ENCODE assay signal across 8 mouse cellular contexts in genomic region chr13:98353709-98354089, GRCm38 (mm10). TPM values are rescaled to one million over a fixed set of nuclear protein-coding genes. Genes with fewer than 3 reads are reported as not detected.
DNase-seq lines count a peak whose midpoint lies in the region; ATAC-seq and TF ChIP-seq lines count a peak whose summit lies in the region.
"Had no signal": no experiment of that assay in that cellular context is flagged by ENCODE, and none has a peak within 500 bp of the region (broad histone marks: within the 10 kb centered on the region; RNA-seq: fewer than 3 reads in every experiment).

No protein-coding gene starts in this region.

- no peak overlapping the region for H3K27ac ChIP-seq in neural tube, embryonic 11.5 days (ENCODE audit: low read depth, low read length)
- H3K27ac ChIP-seq in forebrain, embryonic 16.5 days (ENCODE audit: low read length): no peak overlapping the region
- no peak overlapping the region for H3K27ac ChIP-seq in liver, embryonic 12.5 days
- no peak overlapping the region for H3K27ac ChIP-seq in stomach, postnatal 0 days (replicated peaks)

- peak; percentile 54 for DNase-seq in neural tube, embryonic 11.5 days (ENCODE audit: low spot score)
- DNase-seq in neural tube, embryonic 10.5 days (ENCODE audit: extremely low spot score, low spot score): no peak
- DNase-seq in stomach, postnatal 0 days (ENCODE audit: low spot score): no peak
- DNase-seq in spleen, postnatal 14 days (ENCODE audit: low spot score in 2 of 2): no peak
- no peak for DNase-seq in left cerebral cortex, adult 9 months (ENCODE audit: low spot score in 2 of 2)

- WGBS in neural tube, embryonic 11.5 days: under 1% methylated on average over 13 of the region's 13 CpGs
- under 1% methylated on average over 13 of the region's 13 CpGs for WGBS in forebrain, embryonic 16.5 days
- under 1% methylated on average over 13 of the region's 13 CpGs for whole genome bisulfite sequencing in liver, embryonic 12.5 days (ENCODE audit: insufficient replicate concordance)
- 3% methylated on average over 13 of the region's 13 CpGs for WGBS in stomach, postnatal 0 days

- peak overlapping the region; percentile 65 for H3K4me2 ChIP-seq in neural tube, embryonic 11.5 days (ENCODE audit: low read depth)
- H3K4me2 ChIP-seq in forebrain, embryonic 16.5 days (ENCODE audit: low read length): no peak overlapping the region
- H3K4me2 ChIP-seq in liver, embryonic 12.5 days: peak overlapping the region; percentile 67
- peak overlapping the region; percentile 68 for H3K4me2 ChIP-seq in stomach, postnatal 0 days (replicated peaks; ENCODE audit: low read depth)

- peak; percentile 24 for ATAC-seq in neural tube, embryonic 11.5 days (ENCODE audit: insufficient read depth, low FRiP score, low TSS enrichment)
- ATAC-seq in forebrain, embryonic 16.5 days: peak; percentile 7; the same call in 1 of the 2 replicates
- no peak for ATAC-seq in liver, embryonic 12.5 days
- ATAC-seq in stomach, postnatal 0 days (ENCODE audit: low FRiP score, low TSS enrichment): no peak; the same call in 1 of the 2 replicates

- H3K9me3 ChIP-seq in neural tube, embryonic 11.5 days (ENCODE audit: control insufficient read depth, low read length): no peaks in the 10 kb centered on the region
- no peaks in the 10 kb centered on the region for H3K9me3 ChIP-seq in forebrain, embryonic 16.5 days (ENCODE audit: control insufficient read depth, low read length)
- no peaks in the 10 kb centered on the region for H3K9me3 ChIP-seq in liver, embryonic 12.5 days (replicated peaks)
- no peaks in the 10 kb centered on the region for H3K9me3 ChIP-seq in stomach, postnatal 0 days (ENCODE audit: control insufficient read depth, low read length)

- peaks cover 10% of the 10 kb centered on the region for H3K4me1 ChIP-seq in neural tube, embryonic 11.5 days (ENCODE audit: control insufficient read depth, insufficient read depth, low read length)
- peaks cover 21% of the 10 kb centered on the region for H3K4me1 ChIP-seq in forebrain, embryonic 16.5 days (replicated peaks; ENCODE audit: control insufficient read depth, insufficient read depth, low read length)
- peaks cover 21% of the 10 kb centered on the region for H3K4me1 ChIP-seq in liver, embryonic 12.5 days
- H3K4me1 ChIP-seq in stomach, postnatal 0 days (replicated peaks; ENCODE audit: control insufficient read depth, insufficient read depth): peaks cover 3% of the 10 kb centered on the region; the same call in 1 of the 2 replicates

- TF ChIP-seq CTCF in stomach, postnatal 0 days (IDR thresholded peaks at IDR 0.05; ENCODE audit: low read depth): no peak; the same call in 1 of the 2 replicates

- no peak for TF ChIP-seq EP300 in stomach, postnatal 0 days (optimal IDR thresholded peaks at IDR 0.05)

- peaks cover 80% of the 10 kb centered on the region for H3K27me3 ChIP-seq in neural tube, embryonic 11.5 days (ENCODE audit: control insufficient read depth, insufficient read depth, low read length)
- H3K27me3 ChIP-seq in forebrain, embryonic 16.5 days (replicated peaks; ENCODE audit: control insufficient read depth, insufficient read depth, low read length): peaks cover 74% of the 10 kb centered on the region
- peaks cover 95% of the 10 kb centered on the region for H3K27me3 ChIP-seq in liver, embryonic 12.5 days (replicated peaks)
- H3K27me3 ChIP-seq in stomach, postnatal 0 days (ENCODE audit: control insufficient read depth, insufficient read depth, low read length): peaks cover 39% of the 10 kb centered on the region

- no peaks in the 10 kb centered on the region for H3K36me3 ChIP-seq in neural tube, embryonic 11.5 days (ENCODE audit: control insufficient read depth, insufficient read depth, low read length)
- H3K36me3 ChIP-seq in forebrain, embryonic 16.5 days (ENCODE audit: control insufficient read depth, insufficient read depth): no peaks in the 10 kb centered on the region
- H3K36me3 ChIP-seq in liver, embryonic 12.5 days: no peaks in the 10 kb centered on the region
- no peaks in the 10 kb centered on the region for H3K36me3 ChIP-seq in stomach, postnatal 0 days (ENCODE audit: control insufficient read depth, insufficient read depth, low read length)

- H3K4me3 ChIP-seq in neural tube, embryonic 11.5 days (ENCODE audit: low read depth, low read length): peak overlapping the region; percentile 61
- peak overlapping the region; percentile 40 for H3K4me3 ChIP-seq in forebrain, embryonic 16.5 days (replicated peaks; ENCODE audit: low read length)
- H3K4me3 ChIP-seq in liver, embryonic 12.5 days: peak overlapping the region; percentile 46
- peak overlapping the region; percentile 36 for H3K4me3 ChIP-seq in stomach, postnatal 0 days (ENCODE audit: low read depth, low read length)

- H3K9ac ChIP-seq in neural tube, embryonic 11.5 days (ENCODE audit: low read length): no peak overlapping the region
- H3K9ac ChIP-seq in forebrain, embryonic 16.5 days (replicated peaks; ENCODE audit: low read depth, low read length): no peak overlapping the region
- H3K9ac ChIP-seq in liver, embryonic 12.5 days: no peak overlapping the region
- H3K9ac ChIP-seq in stomach, postnatal 0 days (ENCODE audit: low read length): no peak overlapping the region

RNA-seq across cellular contexts. Expression of gene Foxd1, which starts 0.3 kb away (rescaled TPM):
- polyA plus RNA-seq in neural tube, embryonic 11.5 days (2014; fragmentation: Nextera tagmentation; extraction: Ambion mirVana): 5.5 and 7.2 TPM in 2 replicates
- polyA plus RNA-seq in forebrain, embryonic 16.5 days (2015; fragmentation: Nextera tagmentation; extraction: Ambion mirVana): 0.46 and 0.50 TPM in 2 replicates
- polyA plus RNA-seq in liver, embryonic 12.5 days (2016; fragmentation: Nextera tagmentation; extraction: Ambion mirVana): not detected in 2 replicates
- polyA plus RNA-seq in stomach, postnatal 0 days (2015; fragmentation: Nextera tagmentation; extraction: Ambion mirVana): not detected in 2 replicates
- polyA plus RNA-seq: urinary bladder, adult 2 months had no signal

RNA-seq across cellular contexts. Expression of gene Btf3, which starts 36.9 kb away (rescaled TPM):
- 738 and 767 TPM in 2 replicates for polyA plus RNA-seq in neural tube, embryonic 11.5 days (2014; fragmentation: Nextera tagmentation; extraction: Ambion mirVana)
- 536 and 561 TPM in 2 replicates for polyA plus RNA-seq in forebrain, embryonic 16.5 days (2015; fragmentation: Nextera tagmentation; extraction: Ambion mirVana)
- 552 and 568 TPM in 2 replicates for polyA plus RNA-seq in liver, embryonic 12.5 days (2016; fragmentation: Nextera tagmentation; extraction: Ambion mirVana)
- polyA plus RNA-seq in stomach, postnatal 0 days (2015; fragmentation: Nextera tagmentation; extraction: Ambion mirVana): 559 TPM in 2 replicates

Comparison
In these comparisons a context has a peak if more than half of its experiments do, and no peak if none do; other contexts are left out.
1. ATAC-seq: peak in neural tube, embryonic 11.5 days (single experiment) and forebrain, embryonic 16.5 days (single experiment); none in liver, embryonic 12.5 days (single experiment) and stomach, postnatal 0 days (single experiment).
2. Peak in every context shown above with its lines, with median percentiles within 50 percentile points of each other: H3K4me3 ChIP-seq.